Mouse (Mus musculus): ENCODE measurements around the gene Gm20388. TPM values are rescaled to one million over a fixed set of nuclear protein-coding genes. Genes with fewer than 3 reads are reported as not detected.

Gene Gm20388
- polyA plus RNA-seq, 1 experiment from 2014 or later = 1.7 TPM

DNA sequence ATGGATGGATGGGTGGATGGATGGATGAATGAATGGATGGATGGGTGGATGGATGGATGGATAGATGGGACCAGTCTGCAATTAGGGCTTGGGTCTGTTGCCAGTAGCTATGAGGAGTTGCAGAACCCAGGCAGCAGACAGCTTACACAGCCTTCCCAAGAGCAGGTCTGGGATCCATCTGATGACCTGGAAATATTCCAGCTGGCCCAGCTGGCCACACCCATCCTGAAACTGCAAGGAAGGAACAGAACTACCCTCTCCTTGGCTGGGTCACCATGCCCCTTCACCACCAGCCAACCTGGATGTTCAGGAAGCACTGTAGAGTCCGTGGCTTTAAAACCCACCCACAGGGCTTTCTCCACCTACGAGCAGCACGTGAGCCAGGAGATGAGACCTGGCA is 2240.9 kb downstream of the Gm20388 start:
- no peaks in the 10 kb centered on the region for H3K27me3 ChIP-seq (ENCODE audit: insufficient read depth, poor library complexity, severe bottlenecking)
- no peak overlapping the region for H3K27ac ChIP-seq
- H3K4me1 ChIP-seq (replicated peaks) = peaks cover 44% of the 10 kb centered on the region
- DNase-seq (ENCODE audit: low spot score) = no peak
- no peaks in the 10 kb centered on the region for H3K9me3 ChIP-seq
- H3K36me3 ChIP-seq = no peaks in the 10 kb centered on the region
- WGBS = 83% methylated on average over 3 of the region's 3 CpGs
- no peak overlapping the region for H3K4me3 ChIP-seq

- H3K36me3 ChIP-seq = no peaks in the 10 kb centered on the region
- DNase-seq (ENCODE audit: low spot score) = peak; percentile 59
- no peaks in the 10 kb centered on the region for H3K9me3 ChIP-seq
- H3K4me3 ChIP-seq = no peak overlapping the region
- H3K4me1 ChIP-seq (replicated peaks) = peaks cover 24% of the 10 kb centered on the region
- WGBS = 17% methylated on average over 10 of the region's 10 CpGs
- no peaks in the 10 kb centered on the region for H3K27me3 ChIP-seq (ENCODE audit: insufficient read depth, poor library complexity, severe bottlenecking)
- peak overlapping the region; percentile 80 for H3K27ac ChIP-seq
These were observed 2244.5 kb downstream of the Gm20388 start for GRCm38 (mm10) chr8:122155082-122155643.

DNA sequence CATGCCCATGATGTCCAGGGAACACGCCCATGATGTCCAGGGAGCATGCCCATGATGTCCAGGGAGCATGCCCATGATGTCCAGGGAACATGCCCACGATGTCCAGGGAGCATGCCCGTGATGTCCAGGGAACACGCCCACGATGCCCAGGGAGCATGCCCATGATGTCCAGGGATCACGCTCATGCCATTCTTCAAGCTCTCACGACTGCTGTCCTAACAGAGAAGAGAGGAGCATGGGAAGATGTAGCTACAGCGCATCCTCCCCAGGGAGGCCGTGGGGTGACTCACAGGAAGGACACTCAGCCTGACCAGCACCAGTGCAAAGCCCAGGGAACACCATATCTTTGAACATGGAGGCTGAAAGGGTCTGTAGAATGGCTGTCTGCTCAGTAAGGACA is 2245.3 kb downstream of the Gm20388 start:
- Histone ChIP-seq H3K4me1 (replicated peaks) (peaks cover 24% of the 10 kb centered on the region), H3K9me3 (no peaks in the 10 kb centered on the region), H3K27ac (peak overlapping the region; percentile 80), H3K36me3 (no peaks in the 10 kb centered on the region), H3K27me3 (ENCODE audit: insufficient read depth, poor library complexity, severe bottlenecking) (no peaks in the 10 kb centered on the region), H3K4me3 (no peak overlapping the region)
- DNase-seq (ENCODE audit: low spot score) = no peak
- 91% methylated on average over 9 of the region's 9 CpGs for WGBS

- H3K27ac ChIP-seq = no peak overlapping the region
- H3K4me3 ChIP-seq = no peak overlapping the region
- no peak for DNase-seq (ENCODE audit: low spot score)
- H3K27me3 ChIP-seq (ENCODE audit: insufficient read depth, poor library complexity, severe bottlenecking) = no peaks in the 10 kb centered on the region
- no peaks in the 10 kb centered on the region for H3K36me3 ChIP-seq
- H3K9me3 ChIP-seq = no peaks in the 10 kb centered on the region
- WGBS = 78% methylated on average over 12 of the region's 12 CpGs
- peaks cover 20% of the 10 kb centered on the region for H3K4me1 ChIP-seq (replicated peaks)
These were observed 2247.0 kb downstream of the Gm20388 start for GRCm38 (mm10) chr8:122157689-122158088.

- Histone ChIP-seq H3K27me3 (ENCODE audit: insufficient read depth, poor library complexity, severe bottlenecking) (0 out of 2 replicates have a peak, but pooled peaks cover 5% of the 10 kb centered on the region), H3K4me3 (no peak overlapping the region), H3K27ac (no peak overlapping the region), H3K36me3 (no peaks in the 10 kb centered on the region), H3K4me1 (replicated peaks) (peaks cover 10% of the 10 kb centered on the region), H3K9me3 (no peaks in the 10 kb centered on the region)
- no peak for DNase-seq (ENCODE audit: low spot score)
- WGBS = 82% methylated on average over 5 of the region's 5 CpGs
These were observed 2249.5 kb downstream of the Gm20388 start for GRCm38 (mm10) chr8:122160165-122160564.

- Histone ChIP-seq H3K9me3 (no peaks in the 10 kb centered on the region), H3K4me3 (no peak overlapping the region), H3K27ac (no peak overlapping the region), H3K4me1 (replicated peaks) (peaks cover 6% of the 10 kb centered on the region; the same call in 1 of the 2 replicates), H3K27me3 (ENCODE audit: insufficient read depth, poor library complexity, severe bottlenecking) (0 out of 2 replicates have a peak, but pooled peaks cover 5% of the 10 kb centered on the region), H3K36me3 (no peaks in the 10 kb centered on the region)
- WGBS = 33% methylated on average over 8 of the region's 8 CpGs
- peak; percentile 82 for DNase-seq (ENCODE audit: low spot score)
These were observed 2252.4 kb downstream of the Gm20388 start for GRCm38 (mm10) chr8:122162992-122163391.

GRCm38 (mm10) chr8:122167204-122167860 is 2256.7 kb downstream of the Gm20388 start:
- WGBS = 69% methylated on average over 14 of the region's 14 CpGs
- Histone ChIP-seq H3K4me1 (replicated peaks) (peaks cover 6% of the 10 kb centered on the region; the same call in 1 of the 2 replicates), H3K27me3 (ENCODE audit: insufficient read depth, poor library complexity, severe bottlenecking) (0 out of 2 replicates have a peak, but pooled peaks cover 5% of the 10 kb centered on the region), H3K27ac (no peak overlapping the region), H3K36me3 (no peaks in the 10 kb centered on the region), H3K4me3 (no peak overlapping the region), H3K9me3 (no peaks in the 10 kb centered on the region)
- no peak for DNase-seq (ENCODE audit: low spot score)

- Histone ChIP-seq H3K27me3 (ENCODE audit: insufficient read depth, poor library complexity, severe bottlenecking) (0 out of 2 replicates have a peak, but pooled peaks cover 2% of the 10 kb centered on the region), H3K36me3 (no peaks in the 10 kb centered on the region), H3K9me3 (no peaks in the 10 kb centered on the region), H3K4me3 (no peak overlapping the region), H3K27ac (no peak overlapping the region), H3K4me1 (replicated peaks) (peaks cover 15% of the 10 kb centered on the region)
- 100% methylated on average over 2 of the region's 2 CpGs for WGBS
- no peak for DNase-seq (ENCODE audit: low spot score)
These were observed 2258.8 kb downstream of the Gm20388 start for GRCm38 (mm10) chr8:122169446-122169845.

- Histone ChIP-seq H3K36me3 (no peaks in the 10 kb centered on the region), H3K27me3 (ENCODE audit: insufficient read depth, poor library complexity, severe bottlenecking) (no peaks in the 10 kb centered on the region; the same call in 1 of the 2 replicates), H3K4me3 (no peak overlapping the region), H3K4me1 (replicated peaks) (peaks cover 25% of the 10 kb centered on the region), H3K9me3 (no peaks in the 10 kb centered on the region), H3K27ac (no peak overlapping the region)
- WGBS = 83% methylated on average over 4 of the region's 4 CpGs
- DNase-seq (ENCODE audit: low spot score) = no peak
These were observed 2261.2 kb downstream of the Gm20388 start for GRCm38 (mm10) chr8:122171823-122172222.

DNA sequence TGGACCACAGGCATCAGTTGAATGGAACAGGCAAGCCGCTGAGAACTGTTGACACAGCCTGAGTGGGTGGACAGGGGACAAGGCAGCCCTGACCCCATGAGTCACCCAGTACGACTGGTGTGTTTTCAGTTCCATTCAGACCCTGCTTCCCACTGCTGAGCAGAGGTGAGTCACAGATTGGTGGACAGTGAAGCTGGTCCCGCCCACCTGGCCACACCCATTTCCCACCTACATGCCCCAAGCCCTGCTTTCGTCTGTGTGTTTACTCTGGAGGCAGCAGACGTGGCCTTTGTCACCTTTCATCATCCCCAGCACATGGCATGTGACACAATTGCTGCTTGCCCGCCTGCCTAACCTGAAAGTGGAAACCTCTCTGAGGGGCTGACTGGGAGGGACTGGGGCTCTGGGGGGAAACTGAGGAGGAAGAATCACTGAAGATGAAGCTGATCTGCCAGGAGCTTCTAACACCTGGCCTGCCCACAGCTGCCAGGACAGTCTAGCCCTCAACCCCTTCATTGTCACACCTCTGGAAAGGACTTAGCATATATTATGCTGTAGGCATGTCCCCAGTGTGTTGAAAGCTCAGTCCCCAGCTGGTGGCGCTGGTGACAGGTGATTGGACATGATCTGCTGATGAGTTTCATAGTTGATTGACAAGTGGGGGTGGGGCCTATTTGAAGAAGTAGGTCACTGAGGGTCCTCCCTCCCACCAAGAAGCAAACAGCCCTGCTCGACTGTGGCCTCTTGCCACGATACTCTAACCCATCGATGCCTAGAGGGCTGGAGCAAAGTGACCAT is 2263.7 kb downstream of the Gm20388 start:
- Histone ChIP-seq H3K27ac (no peak overlapping the region), H3K36me3 (no peaks in the 10 kb centered on the region), H3K4me1 (replicated peaks) (peaks cover 19% of the 10 kb centered on the region), H3K27me3 (ENCODE audit: insufficient read depth, poor library complexity, severe bottlenecking) (no peaks in the 10 kb centered on the region; the same call in 1 of the 2 replicates), H3K4me3 (no peak overlapping the region), H3K9me3 (no peaks in the 10 kb centered on the region)
- WGBS = 35% methylated on average over 10 of the region's 10 CpGs
- peak; percentile 21 for DNase-seq (ENCODE audit: low spot score)

DNA sequence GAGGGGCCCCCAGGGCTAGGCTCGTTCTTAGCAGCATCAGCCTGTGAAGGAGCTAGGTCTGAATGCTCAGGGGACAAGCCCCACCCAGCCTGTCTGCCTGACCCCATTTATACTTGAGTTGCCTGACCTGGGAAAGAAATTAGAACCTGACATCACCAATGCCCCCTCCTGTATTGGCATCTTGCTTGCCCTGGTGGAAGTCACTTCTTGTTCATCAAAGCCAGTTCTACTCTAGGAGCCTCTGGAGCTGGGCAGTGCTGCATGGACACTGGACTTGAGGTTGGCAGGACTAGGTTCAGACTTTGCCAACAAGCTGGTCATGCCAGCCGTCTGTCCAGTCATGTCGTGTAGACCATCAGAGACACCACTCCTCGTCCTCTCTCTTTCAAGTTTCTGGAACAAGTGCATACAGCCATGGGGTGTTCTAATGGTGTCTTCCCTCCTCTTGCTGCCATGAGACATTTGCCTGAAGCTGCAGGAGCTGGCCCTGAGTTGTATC is 2267.8 kb downstream of the Gm20388 start:
- Histone ChIP-seq H3K9me3 (no peaks in the 10 kb centered on the region), H3K27me3 (ENCODE audit: insufficient read depth, poor library complexity, severe bottlenecking) (no peaks in the 10 kb centered on the region; the same call in 1 of the 2 replicates), H3K36me3 (no peaks in the 10 kb centered on the region), H3K4me1 (replicated peaks) (peaks cover 27% of the 10 kb centered on the region), H3K27ac (no peak overlapping the region), H3K4me3 (no peak overlapping the region)
- no peak for DNase-seq (ENCODE audit: low spot score)
- 77% methylated on average over 4 of the region's 4 CpGs for WGBS

- Histone ChIP-seq H3K27ac (no peak overlapping the region), H3K9me3 (no peaks in the 10 kb centered on the region), H3K4me1 (replicated peaks) (peaks cover 21% of the 10 kb centered on the region), H3K27me3 (ENCODE audit: insufficient read depth, poor library complexity, severe bottlenecking) (no peaks in the 10 kb centered on the region; the same call in 1 of the 2 replicates), H3K4me3 (no peak overlapping the region), H3K36me3 (no peaks in the 10 kb centered on the region)
- WGBS = 85% methylated on average over 7 of the region's 7 CpGs
- DNase-seq (ENCODE audit: low spot score) = no peak
These were observed 2268.7 kb downstream of the Gm20388 start for GRCm38 (mm10) chr8:122179354-122179753.

Measured in hindbrain, embryonic 10.5 days (tissue).